Mouse (Mus musculus) bone marrow, adult 2 months (tissue): ENCODE results near the gene Tha1. TPM values are rescaled to one million over a fixed set of nuclear protein-coding genes. Genes with fewer than 3 reads are reported as not detected.
A peak's percentile ranks its signal among the peaks of the same experiment; 100 is the strongest.

Experiments used
- H3K27ac ChIP-seq: fragments of 200-500 bp; 2 replicates; pipeline ENCODE4 v1.5.1; 2012; ENCODE audit warnings: low read depth, mild to moderate bottlenecking, control low read depth, inconsistent platforms, low read length; ENCODE audit not compliant: control insufficient read depth, poor library complexity, insufficient read depth
- H3K4me1 ChIP-seq: fragments of 200-500 bp; 2 replicates; pipeline ENCODE4 v1.6.1; 2011; ENCODE audit warnings: low read length; ENCODE audit not compliant: control insufficient read depth, insufficient read depth
- H3K4me3 ChIP-seq: fragments of 200-500 bp; replicated peaks from 2 replicates; pipeline ENCODE3; 2011; ENCODE audit warnings: mild to moderate bottlenecking, low read depth, low read length, control low read depth; ENCODE audit not compliant: control insufficient read depth
- CTCF ChIP-seq: fragments of 200-500 bp; IDR thresholded peaks from 2 replicates; pipeline ENCODE4 v1.5.1; 2011; ENCODE audit warnings: low read length, control low read depth; ENCODE audit not compliant: control insufficient read depth, insufficient read depth
- POLR2A ChIP-seq: fragments of 200-500 bp; IDR thresholded peaks from 2 replicates; pipeline ENCODE4 v1.6.1; 2011; ENCODE audit warnings: low read depth, mild to moderate bottlenecking, control low read depth, low read length, borderline replicate concordance; ENCODE audit not compliant: control insufficient read depth
- WGBS: fragments of 180-500 bp; shearing (Covaris S2); methylation state at CpG from one replicate; pipeline ENCODE4 v1.1.7; 2018; 5-methylcytosine and 5-hydroxymethylcytosine counted together
- polyA plus RNA-seq: library from polyadenylated mRNA; stranded (reverse); fragments of >200 nt; gene quantifications from 2 replicates; pipeline ENCODE4 v1.2.4, GENCODE M21; 2011; ENCODE audit warnings: low replicate concordance; ENCODE audit not compliant: missing spikeins, insufficient read depth, insufficient read length

Tha1 gene
- polyA plus RNA-seq: 2.8 and 3.2 TPM in 2 replicates

GRCm38 (mm10) chr11:117872861-117873608, at the start of gene Tha1:
Gene Tha1, minus strand, starts transcription at chr11:117873481.
- no peak for TF ChIP-seq CTCF
- TF ChIP-seq POLR2A: peak; percentile 29; the same call in 1 of the 2 replicates
- Histone ChIP-seq H3K4me3 (peak within 1 kb of the TSS; percentile 53), H3K4me1 (peaks cover 2% of the 10 kb centered on the region), H3K27ac (peak within 1 kb of the TSS; percentile 62)
- WGBS: 1% methylated on average over 51 of the region's 51 CpGs

- 39% methylated on average over 5 of the region's 5 CpGs for WGBS
- H3K4me3 ChIP-seq: no peak overlapping the region
- H3K27ac ChIP-seq: no peak overlapping the region
- TF ChIP-seq CTCF (no peak), POLR2A (no peak)
- H3K4me1 ChIP-seq: no peaks in the 10 kb centered on the region; the same call in 1 of the 2 replicates
Observed at GRCm38 (mm10) chr11:117919211-117919610, 45.9 kb upstream of the Tha1 start.

DNA sequence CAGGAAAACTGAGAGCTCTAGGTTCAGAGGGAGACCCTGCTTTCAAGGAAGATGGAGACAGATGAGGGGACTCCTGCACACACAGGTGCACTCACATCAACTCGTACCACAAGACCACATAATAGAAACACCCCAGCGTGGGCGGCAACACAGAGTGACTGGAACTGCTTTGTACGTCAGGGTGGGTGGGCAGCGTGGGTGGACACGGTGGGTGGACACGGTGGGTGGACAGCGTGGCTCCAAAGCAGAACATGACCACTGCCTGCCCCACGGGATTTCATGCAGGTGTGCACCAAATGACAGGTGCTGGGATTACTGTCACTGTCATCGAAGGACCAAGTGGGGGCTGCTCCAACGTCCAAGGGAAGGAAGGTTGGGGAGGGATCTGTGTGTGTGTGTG, 45.3 kb upstream of the Tha1 start:
- WGBS: 70% methylated on average over 11 of the region's 11 CpGs
- Histone ChIP-seq H3K4me3 (no peak overlapping the region), H3K4me1 (no peaks in the 10 kb centered on the region; the same call in 1 of the 2 replicates), H3K27ac (no peak overlapping the region)
- TF ChIP-seq CTCF (no peak), POLR2A (no peak)

- 88% methylated on average over 7 of the region's 7 CpGs for WGBS
- Histone ChIP-seq H3K4me1 (no peaks in the 10 kb centered on the region; the same call in 1 of the 2 replicates), H3K4me3 (no peak overlapping the region), H3K27ac (no peak overlapping the region)
- TF ChIP-seq POLR2A: no peak
- TF ChIP-seq CTCF: no peak
Observed at GRCm38 (mm10) chr11:117915837-117916236, 42.6 kb upstream of the Tha1 start.

DNA sequence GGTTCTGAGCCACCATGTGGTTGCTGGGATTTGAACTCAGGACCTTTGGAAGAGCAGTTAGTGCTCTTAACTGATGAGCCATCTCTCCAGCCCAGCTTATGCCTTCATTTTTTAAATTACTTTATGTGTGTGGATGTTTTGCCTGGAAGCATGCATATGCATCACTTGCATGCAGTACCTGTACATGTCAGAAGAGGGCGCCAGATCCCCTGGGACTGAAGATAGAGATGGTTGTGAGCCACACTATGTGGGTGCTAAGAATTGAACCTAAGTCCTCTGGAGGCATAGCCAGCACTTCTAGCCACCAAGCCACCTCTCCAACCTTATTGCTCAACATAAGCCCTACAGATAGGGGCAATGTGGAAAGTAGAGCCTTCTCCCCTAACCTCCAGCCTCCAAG, 42.1 kb upstream of the Tha1 start:
- peak; percentile 60 for TF ChIP-seq CTCF
- no peak for TF ChIP-seq POLR2A
- 45% methylated on average over 1 of the region's 1 CpGs for WGBS

GRCm38 (mm10) chr11:117914531-117914930, 41.2 kb upstream of the Tha1 start:
- WGBS: 74% methylated on average over 12 of the region's 12 CpGs
- TF ChIP-seq CTCF (no peak), POLR2A (no peak)
- Histone ChIP-seq H3K4me1 (no peaks in the 10 kb centered on the region; the same call in 1 of the 2 replicates), H3K4me3 (no peak overlapping the region), H3K27ac (no peak overlapping the region)

More for the DNA sequence above, 42.1 kb upstream of the Tha1 start:
- no peak overlapping the region for H3K4me3 ChIP-seq
- H3K4me1 ChIP-seq: no peaks in the 10 kb centered on the region; the same call in 1 of the 2 replicates
- no peak overlapping the region for H3K27ac ChIP-seq

DNA sequence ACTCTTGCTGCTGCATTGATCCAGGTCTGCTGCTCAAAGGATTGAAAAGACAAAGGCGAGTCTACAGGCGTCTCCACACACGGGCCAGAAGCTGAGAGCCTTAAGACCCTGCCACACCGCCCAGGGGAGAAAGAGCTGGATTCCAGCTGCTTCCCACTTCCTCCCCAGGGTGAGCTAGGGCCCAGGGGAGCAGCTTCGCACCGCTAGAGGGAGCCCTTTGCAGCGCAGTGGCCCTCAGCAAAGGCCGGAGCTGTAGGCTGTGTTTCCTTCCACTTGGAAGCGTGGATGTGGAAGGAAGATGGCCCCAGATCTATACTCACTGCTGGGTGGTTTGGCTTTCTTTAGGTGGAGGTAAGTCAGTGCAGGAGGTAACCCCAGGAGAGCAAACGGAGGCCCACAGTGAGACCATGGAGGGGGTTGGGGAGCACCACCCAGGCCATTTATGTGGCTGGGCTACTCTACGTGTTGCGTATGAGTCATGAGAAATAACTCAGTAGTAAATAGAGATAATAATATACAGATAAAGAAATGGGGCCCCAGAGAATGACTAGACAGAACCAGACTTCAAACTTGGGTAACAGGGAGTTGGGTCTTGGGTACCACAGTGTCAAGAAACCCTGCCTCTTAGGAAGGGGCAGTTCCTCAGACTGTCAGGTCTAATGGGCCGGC, 39.5 kb upstream of the Tha1 start:
- no peak overlapping the region for H3K4me3 ChIP-seq
- WGBS: 22% methylated on average over 13 of the region's 13 CpGs
- no peaks in the 10 kb centered on the region for H3K4me1 ChIP-seq
- no peak for TF ChIP-seq POLR2A
- peak; percentile 95 for TF ChIP-seq CTCF
- H3K27ac ChIP-seq: no peak overlapping the region

DNA sequence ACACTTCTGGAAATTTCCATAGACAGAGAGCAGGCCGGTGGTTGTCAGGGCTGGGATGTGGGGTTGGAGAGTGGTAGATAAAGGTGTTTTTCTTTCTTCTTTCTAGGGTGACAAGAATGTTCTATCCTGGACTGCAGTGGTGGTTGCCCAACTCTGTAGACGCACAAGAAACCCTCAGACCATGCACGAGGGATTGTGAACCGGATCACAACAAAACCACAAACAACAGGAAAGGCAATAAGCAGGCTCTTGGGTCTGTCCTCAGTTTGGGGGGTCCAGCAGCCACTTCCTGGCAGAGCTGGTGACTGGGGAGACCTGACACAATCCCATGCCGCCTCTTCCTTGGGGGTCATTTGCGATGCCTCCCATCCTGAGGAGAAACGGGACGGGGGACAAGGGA, 36.1 kb upstream of the Tha1 start:
- no peak overlapping the region for H3K27ac ChIP-seq
- TF ChIP-seq POLR2A (no peak), CTCF (no peak)
- H3K4me3 ChIP-seq: no peak overlapping the region
- H3K4me1 ChIP-seq: no peaks in the 10 kb centered on the region
- WGBS: 30% methylated on average over 8 of the region's 8 CpGs

GRCm38 (mm10) chr11:117904442-117904841, 31.2 kb upstream of the Tha1 start:
- no peaks in the 10 kb centered on the region; the same call in 1 of the 2 replicates for H3K4me1 ChIP-seq
- no peak overlapping the region for H3K4me3 ChIP-seq
- H3K27ac ChIP-seq: no peak overlapping the region
- no peak for TF ChIP-seq POLR2A
- TF ChIP-seq CTCF: no peak
- WGBS: 62% methylated on average over 8 of the region's 8 CpGs
